Mouse (Mus musculus) embryonic facial prominence, embryonic 14.5 days (tissue): ENCODE results near the gene Tead3. TPM values are rescaled to one million over a fixed set of nuclear protein-coding genes. Genes with fewer than 3 reads are reported as not detected.
A peak's percentile ranks its signal among the peaks of the same experiment; 100 is the strongest.

ENCODE experiments used
- ATAC-seq: fragments of 200-750 bp; cut with Nextera tagmentation; 2 replicates; pipeline ENCODE4 v1.8.0; 2017; ENCODE audit warnings: low read depth, moderate number of reproducible peaks, moderate TSS enrichment
- DNase-seq: peaks from one replicate; pipeline ENCODE4 v3.0.0-alpha.2; 2015; ENCODE audit warnings: low spot score
- H3K27ac ChIP-seq: fragments of 300-500 bp; sonication (generic); replicated peaks from 2 replicates; pipeline ENCODE4 v1.5.1; 2014; ENCODE audit warnings: low read depth, mild to moderate bottlenecking, low read length, moderate library complexity
- H3K27me3 ChIP-seq: fragments of 300-500 bp; sonication (generic); replicated peaks from 2 replicates; pipeline ENCODE4 v1.6.1; 2014; ENCODE audit warnings: low read length; ENCODE audit not compliant: control insufficient read depth, insufficient read depth
- H3K36me3 ChIP-seq: fragments of 300-500 bp; sonication (generic); 2 replicates; pipeline ENCODE4 v1.6.1; 2014; ENCODE audit warnings: low read length, mixed read lengths; ENCODE audit not compliant: control insufficient read depth, insufficient read depth
- H3K4me1 ChIP-seq: fragments of 300-500 bp; sonication (generic); 2 replicates; pipeline ENCODE4 v1.6.1; 2014; ENCODE audit warnings: antibody characterized with exemption, low read length; ENCODE audit not compliant: control insufficient read depth, insufficient read depth
- H3K4me2 ChIP-seq: fragments of 300-500 bp; sonication (generic); 2 replicates; pipeline ENCODE4 v1.6.1; 2014; ENCODE audit warnings: low read depth, mild to moderate bottlenecking, low read length, moderate library complexity, mixed read lengths
- H3K4me3 ChIP-seq: fragments of 300-500 bp; sonication (generic); 2 replicates; pipeline ENCODE4 v1.5.1; 2014; ENCODE audit warnings: low read depth, mild to moderate bottlenecking, low read length
- H3K9ac ChIP-seq: fragments of 300-500 bp; sonication (generic); 2 replicates; pipeline ENCODE4 v1.6.1; 2014; ENCODE audit warnings: low read depth, mild to moderate bottlenecking, low read length, moderate library complexity, mixed read lengths
- H3K9me3 ChIP-seq: fragments of 300-500 bp; sonication (generic); 2 replicates; pipeline ENCODE4 v1.6.1; 2016; ENCODE audit warnings: low read length; ENCODE audit not compliant: control insufficient read depth
- WGBS: fragments of 180-500 bp; shearing (Covaris S2); extraction: QIAGEN DNeasy Blood & Tissue Kit; methylation state at CpG from one replicate; pipeline ENCODE4 v1.1.7; 2014; 5-methylcytosine and 5-hydroxymethylcytosine counted together
- polyA plus RNA-seq: library from polyadenylated mRNA; unstranded; fragments of >200 nt; fragmentation: Nextera tagmentation; extraction: Ambion mirVana; gene quantifications from 2 replicates; pipeline ENCODE4 v1.2.1, GENCODE M21; 2014

Gene Tead3
- polyA plus RNA-seq, result 11.3 and 12.0 TPM in 2 replicates

- 0% methylated on average over 18 of the region's 73 CpGs for WGBS
- DNase-seq (peak; percentile 96), ATAC-seq (peak; percentile 90)
- Histone ChIP-seq H3K4me3 (peak within 1 kb of the TSS; percentile 87), H3K9me3 (no peaks in the 10 kb centered on the region), H3K27me3 (no peaks in the 10 kb centered on the region), H3K4me1 (peaks cover 43% of the 10 kb centered on the region), H3K9ac (peak within 1 kb of the TSS; percentile 97), H3K27ac (peak within 1 kb of the TSS; percentile 99), H3K4me2 (peak within 1 kb of the TSS; percentile 90), H3K36me3 (no peaks in the 10 kb centered on the region)
Observed at GRCm38 (mm10) chr17:28350466-28351352, at the start of gene Tead3. Tead3 (minus strand) TSS chr17:28350817.

GRCm38 (mm10) chr17:28394994-28395393 is 44.4 kb upstream of the Tead3 start:
- Histone ChIP-seq H3K27me3 (no peaks in the 10 kb centered on the region), H3K9me3 (no peaks in the 10 kb centered on the region), H3K4me2 (no peak overlapping the region), H3K27ac (no peak overlapping the region), H3K36me3 (0 out of 2 replicates have a peak, but pooled peaks cover 4% of the 10 kb centered on the region), H3K9ac (no peak overlapping the region), H3K4me1 (peaks cover 19% of the 10 kb centered on the region), H3K4me3 (no peak overlapping the region)
- ATAC-seq (no peak), DNase-seq (no peak)
- 78% methylated on average over 7 of the region's 7 CpGs for WGBS

- Histone ChIP-seq H3K4me1 (peaks cover 19% of the 10 kb centered on the region), H3K9me3 (no peaks in the 10 kb centered on the region), H3K27ac (peak overlapping the region; percentile 78), H3K36me3 (0 out of 2 replicates have a peak, but pooled peaks cover 4% of the 10 kb centered on the region), H3K4me3 (no peak overlapping the region), H3K9ac (no peak overlapping the region), H3K27me3 (no peaks in the 10 kb centered on the region), H3K4me2 (peak overlapping the region; percentile 10; the same call in 1 of the 2 replicates)
- no peak for ATAC-seq
- WGBS, result 45% methylated on average over 15 of the region's 15 CpGs
- peak; percentile 72 for DNase-seq
Observed at GRCm38 (mm10) chr17:28394051-28394765, 43.6 kb upstream of the Tead3 start.

GRCm38 (mm10) chr17:28391568-28392432 is 41.2 kb upstream of the Tead3 start:
- WGBS, result 14% methylated on average over 21 of the region's 25 CpGs
- H3K4me2 ChIP-seq, result peak overlapping the region; percentile 41
- H3K9me3 ChIP-seq, result no peaks in the 10 kb centered on the region
- peaks cover under 1% of the 10 kb centered on the region; the same call in 1 of the 2 replicates for H3K27me3 ChIP-seq
- peaks cover 19% of the 10 kb centered on the region for H3K4me1 ChIP-seq
- H3K36me3 ChIP-seq, result no peaks in the 10 kb centered on the region
- H3K9ac ChIP-seq, result no peak overlapping the region
- H3K27ac ChIP-seq, result no peak overlapping the region
- no peak overlapping the region for H3K4me3 ChIP-seq
- ATAC-seq (peak; percentile 55; the same call in 1 of the 2 replicates), DNase-seq (no peak)

GRCm38 (mm10) chr17:28388534-28388933 is 37.9 kb upstream of the Tead3 start:
- Histone ChIP-seq H3K27me3 (peaks cover 7% of the 10 kb centered on the region; the same call in 1 of the 2 replicates), H3K9me3 (no peaks in the 10 kb centered on the region), H3K36me3 (no peaks in the 10 kb centered on the region), H3K4me3 (no peak overlapping the region), H3K27ac (no peak overlapping the region), H3K4me1 (peaks cover 16% of the 10 kb centered on the region), H3K4me2 (no peak overlapping the region), H3K9ac (no peak overlapping the region)
- no peak for ATAC-seq
- WGBS, result 74% methylated on average over 3 of the region's 3 CpGs
- DNase-seq, result no peak

- H3K4me3 ChIP-seq, result peak overlapping the region; percentile 4; the same call in 1 of the 2 replicates
- H3K9me3 ChIP-seq, result no peaks in the 10 kb centered on the region
- no peak overlapping the region for H3K27ac ChIP-seq
- ATAC-seq, result peak; percentile 42
- peak overlapping the region; percentile 49 for H3K4me2 ChIP-seq
- H3K9ac ChIP-seq, result no peak overlapping the region
- H3K4me1 ChIP-seq, result no peaks in the 10 kb centered on the region
- H3K36me3 ChIP-seq, result no peaks in the 10 kb centered on the region
- WGBS, result 4% methylated on average over 23 of the region's 23 CpGs
- peak; percentile 82 for DNase-seq
- peaks cover 7% of the 10 kb centered on the region; the same call in 1 of the 2 replicates for H3K27me3 ChIP-seq
Observed at GRCm38 (mm10) chr17:28386150-28386905, 35.7 kb upstream of the Tead3 start.

GRCm38 (mm10) chr17:28384298-28384697 is 33.7 kb upstream of the Tead3 start:
- Histone ChIP-seq H3K4me3 (no peak overlapping the region), H3K36me3 (no peaks in the 10 kb centered on the region), H3K27me3 (peaks cover 7% of the 10 kb centered on the region; the same call in 1 of the 2 replicates), H3K4me2 (no peak overlapping the region), H3K9me3 (no peaks in the 10 kb centered on the region), H3K27ac (no peak overlapping the region), H3K4me1 (no peaks in the 10 kb centered on the region), H3K9ac (no peak overlapping the region)
- DNase-seq (no peak), ATAC-seq (no peak)
- WGBS, result 61% methylated on average over 4 of the region's 4 CpGs
